Mouse (Mus musculus): Measurements from ENCODE around the gene Grm8. TPM values are rescaled to one million over a fixed set of nuclear protein-coding genes. Genes with fewer than 3 reads are reported as not detected.

Gene Grm8
- polyA plus RNA-seq, 1 experiment from 2014 or later = 3.7 TPM

DNA sequence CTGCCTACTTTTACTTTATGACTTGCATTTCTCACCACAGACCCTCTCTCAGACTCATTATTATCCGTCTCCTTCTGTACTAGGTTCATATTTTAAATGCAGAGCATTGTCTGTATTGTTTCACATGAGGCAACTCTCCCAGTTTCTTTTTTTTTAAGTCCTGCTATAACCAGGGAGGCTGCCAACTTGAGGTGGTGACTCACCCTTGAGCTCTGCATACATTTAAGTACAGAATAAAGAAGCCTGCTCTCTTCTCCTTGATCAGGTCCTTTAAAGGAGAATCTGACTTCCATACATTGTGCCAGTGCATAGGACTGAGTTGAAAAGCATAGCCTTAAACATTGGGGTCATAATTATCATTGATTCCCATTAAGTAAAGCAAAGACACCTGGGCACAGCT lies 488.5 kb downstream of the Grm8 start:
- no peak for ATAC-seq
- 71% methylated on average over 1 of the region's 1 CpGs for WGBS
- Histone ChIP-seq H3K4me2 (ENCODE audit: low read depth, low read length) (no peak overlapping the region), H3K9ac (ENCODE audit: low read depth, low read length) (no peak overlapping the region), H3K36me3 (ENCODE audit: control insufficient read depth, insufficient read depth, low read length) (no peaks in the 10 kb centered on the region), H3K4me3 (ENCODE audit: low read length) (no peak overlapping the region), H3K27ac (ENCODE audit: low read length) (no peak overlapping the region), H3K4me1 (ENCODE audit: control insufficient read depth, insufficient read depth, low read length) (no peaks in the 10 kb centered on the region), H3K9me3 (ENCODE audit: control insufficient read depth, low read length) (no peaks in the 10 kb centered on the region), H3K27me3 (replicated peaks; ENCODE audit: control insufficient read depth, insufficient read depth, low read length) (no peaks in the 10 kb centered on the region)

DNA sequence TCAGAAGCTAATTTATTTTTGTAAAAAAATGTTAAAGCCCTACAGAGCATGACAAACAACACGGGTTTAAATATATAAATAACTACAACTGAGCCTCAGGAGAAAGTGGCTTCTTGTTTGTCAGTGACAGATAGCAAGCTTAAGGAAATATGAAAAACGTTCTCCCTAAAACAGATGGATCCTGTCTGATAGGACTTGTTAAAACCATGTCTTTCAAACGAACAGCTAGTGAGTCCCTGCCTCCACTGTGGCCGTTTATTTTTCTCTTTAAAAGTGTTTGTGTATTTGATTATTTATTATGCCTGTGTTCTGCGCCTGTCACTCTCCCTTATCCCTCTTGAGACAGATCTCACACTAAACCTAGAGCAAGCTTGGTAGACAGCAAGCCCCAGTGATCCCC lies 489.9 kb downstream of the Grm8 start:
- no peaks in the 10 kb centered on the region for H3K36me3 ChIP-seq (ENCODE audit: control insufficient read depth, insufficient read depth, low read length)
- H3K9ac ChIP-seq (ENCODE audit: low read depth, low read length) = no peak overlapping the region
- 56% methylated on average over 5 of the region's 5 CpGs for WGBS
- no peak for ATAC-seq
- H3K4me3 ChIP-seq (ENCODE audit: low read length) = no peak overlapping the region
- H3K4me2 ChIP-seq (ENCODE audit: low read depth, low read length) = no peak overlapping the region
- H3K9me3 ChIP-seq (ENCODE audit: control insufficient read depth, low read length) = no peaks in the 10 kb centered on the region
- no peak overlapping the region for H3K27ac ChIP-seq (ENCODE audit: low read length)
- no peaks in the 10 kb centered on the region for H3K4me1 ChIP-seq (ENCODE audit: control insufficient read depth, insufficient read depth, low read length)
- no peaks in the 10 kb centered on the region for H3K27me3 ChIP-seq (replicated peaks; ENCODE audit: control insufficient read depth, insufficient read depth, low read length)

DNA sequence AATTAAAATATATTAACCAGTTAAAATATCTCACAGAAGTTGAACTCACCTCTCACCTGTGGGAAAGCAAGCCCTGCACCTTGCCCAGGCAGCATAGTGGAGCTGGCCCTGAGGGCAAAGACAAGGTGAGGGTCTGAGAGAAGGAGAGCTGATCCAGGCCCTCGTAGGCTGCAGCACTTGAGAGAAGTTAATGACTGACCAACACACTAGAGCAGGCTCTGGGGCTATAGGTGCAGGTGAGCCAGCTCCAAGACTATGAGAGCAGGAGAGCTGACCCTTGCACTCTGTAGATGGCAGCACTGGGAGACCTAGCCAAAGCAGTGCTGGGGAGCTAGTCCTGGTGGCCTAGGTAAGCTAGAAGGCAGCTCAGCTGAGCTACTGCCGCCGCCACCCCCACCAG lies 499.1 kb downstream of the Grm8 start:
- no peak overlapping the region for H3K4me3 ChIP-seq (ENCODE audit: low read length)
- no peak for ATAC-seq
- H3K27ac ChIP-seq (ENCODE audit: low read length) = no peak overlapping the region
- H3K9me3 ChIP-seq (ENCODE audit: control insufficient read depth, low read length) = no peaks in the 10 kb centered on the region
- H3K4me2 ChIP-seq (ENCODE audit: low read depth, low read length) = no peak overlapping the region
- no peaks in the 10 kb centered on the region for H3K36me3 ChIP-seq (ENCODE audit: control insufficient read depth, insufficient read depth, low read length)
- H3K4me1 ChIP-seq (ENCODE audit: control insufficient read depth, insufficient read depth, low read length) = no peaks in the 10 kb centered on the region
- H3K27me3 ChIP-seq (replicated peaks; ENCODE audit: control insufficient read depth, insufficient read depth, low read length) = no peaks in the 10 kb centered on the region
- 73% methylated on average over 3 of the region's 3 CpGs for WGBS
- no peak overlapping the region for H3K9ac ChIP-seq (ENCODE audit: low read depth, low read length)

DNA sequence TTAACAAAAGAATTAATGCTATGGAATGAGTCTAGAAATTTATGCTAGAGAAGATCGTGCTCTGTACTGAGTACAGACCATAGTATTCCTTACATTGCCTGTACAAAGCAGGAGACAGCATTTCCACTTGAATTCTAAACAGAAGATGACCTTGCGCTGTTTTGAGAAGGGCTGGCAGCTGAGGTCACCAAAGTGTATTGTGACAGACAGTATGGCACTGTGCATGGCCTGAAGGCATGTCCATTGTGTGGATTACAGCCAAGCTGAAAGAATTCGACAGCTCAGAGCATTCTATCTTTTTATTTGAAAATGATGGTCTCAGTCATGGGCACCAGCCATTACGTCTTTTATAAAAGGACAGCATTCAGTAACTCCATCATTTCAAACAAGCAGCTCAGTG lies 517.5 kb downstream of the Grm8 start:
- ATAC-seq = no peak
- WGBS = 81% methylated on average over 4 of the region's 4 CpGs
- Histone ChIP-seq H3K4me2 (ENCODE audit: low read depth, low read length) (no peak overlapping the region), H3K4me3 (ENCODE audit: low read length) (no peak overlapping the region), H3K36me3 (ENCODE audit: control insufficient read depth, insufficient read depth, low read length) (no peaks in the 10 kb centered on the region), H3K9ac (ENCODE audit: low read depth, low read length) (no peak overlapping the region), H3K9me3 (ENCODE audit: control insufficient read depth, low read length) (no peaks in the 10 kb centered on the region), H3K4me1 (ENCODE audit: control insufficient read depth, insufficient read depth, low read length) (no peaks in the 10 kb centered on the region), H3K27me3 (replicated peaks; ENCODE audit: control insufficient read depth, insufficient read depth, low read length) (no peaks in the 10 kb centered on the region), H3K27ac (ENCODE audit: low read length) (no peak overlapping the region)

DNA sequence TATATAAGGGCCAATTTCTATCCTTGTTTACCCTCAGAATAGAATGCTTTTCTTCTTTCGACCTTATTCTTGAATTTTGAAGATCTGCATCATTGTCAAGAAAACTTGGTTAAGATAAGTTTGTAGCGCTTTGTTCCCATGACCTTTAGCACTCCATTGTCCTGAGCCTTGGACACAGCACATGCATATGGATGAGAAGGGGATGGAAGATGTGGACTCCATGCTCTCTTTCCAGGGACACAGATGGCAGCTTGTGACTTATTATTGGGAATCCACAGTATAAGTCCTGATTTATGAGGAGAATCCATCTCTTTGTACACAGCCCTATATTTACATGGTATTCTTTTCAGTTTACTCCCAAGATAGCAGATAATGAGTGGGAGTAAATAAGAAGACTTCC lies 554.5 kb downstream of the Grm8 start:
- ATAC-seq = no peak
- 79% methylated on average over 2 of the region's 2 CpGs for WGBS

DNA sequence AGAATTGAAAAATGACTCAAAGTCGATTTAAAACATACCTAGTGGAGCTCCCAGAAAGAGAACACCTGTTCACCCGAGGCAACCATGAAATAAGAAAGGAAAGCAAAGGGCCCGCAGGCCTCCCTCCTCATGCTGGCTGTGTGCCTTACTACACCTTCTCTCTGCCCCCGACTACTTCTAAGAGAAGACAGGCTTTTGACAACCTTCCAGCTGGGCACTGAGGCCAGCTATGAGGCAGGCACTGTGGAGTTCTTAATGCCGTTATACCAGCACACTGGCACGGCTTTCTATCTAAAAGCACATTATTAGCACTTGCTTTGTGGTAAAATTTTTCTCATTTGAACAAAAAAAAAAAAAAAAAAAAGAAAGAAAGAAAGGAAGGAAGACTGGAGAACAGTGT lies 589.5 kb downstream of the Grm8 start:
- 72% methylated on average over 6 of the region's 6 CpGs for WGBS
- Histone ChIP-seq H3K36me3 (ENCODE audit: control insufficient read depth, insufficient read depth, low read length) (no peaks in the 10 kb centered on the region), H3K4me2 (ENCODE audit: low read depth, low read length) (no peak overlapping the region), H3K9me3 (ENCODE audit: control insufficient read depth, low read length) (no peaks in the 10 kb centered on the region), H3K27me3 (replicated peaks; ENCODE audit: control insufficient read depth, insufficient read depth, low read length) (no peaks in the 10 kb centered on the region), H3K27ac (ENCODE audit: low read length) (no peak overlapping the region), H3K4me3 (ENCODE audit: low read length) (no peak overlapping the region), H3K9ac (ENCODE audit: low read depth, low read length) (no peak overlapping the region), H3K4me1 (ENCODE audit: control insufficient read depth, insufficient read depth, low read length) (no peaks in the 10 kb centered on the region)
- ATAC-seq = no peak

More for the DNA sequence above, 554.5 kb downstream of the Grm8 start:
- H3K4me1 ChIP-seq (ENCODE audit: control insufficient read depth, insufficient read depth, low read length) = no peaks in the 10 kb centered on the region
- no peak overlapping the region for H3K9ac ChIP-seq (ENCODE audit: low read depth, low read length)
- H3K27ac ChIP-seq (ENCODE audit: low read length) = no peak overlapping the region
- H3K27me3 ChIP-seq (replicated peaks; ENCODE audit: control insufficient read depth, insufficient read depth, low read length) = no peaks in the 10 kb centered on the region
- H3K4me3 ChIP-seq (ENCODE audit: low read length) = no peak overlapping the region
- no peaks in the 10 kb centered on the region for H3K36me3 ChIP-seq (ENCODE audit: control insufficient read depth, insufficient read depth, low read length)
- H3K4me2 ChIP-seq (ENCODE audit: low read depth, low read length) = no peak overlapping the region
- H3K9me3 ChIP-seq (ENCODE audit: control insufficient read depth, low read length) = no peaks in the 10 kb centered on the region

DNA sequence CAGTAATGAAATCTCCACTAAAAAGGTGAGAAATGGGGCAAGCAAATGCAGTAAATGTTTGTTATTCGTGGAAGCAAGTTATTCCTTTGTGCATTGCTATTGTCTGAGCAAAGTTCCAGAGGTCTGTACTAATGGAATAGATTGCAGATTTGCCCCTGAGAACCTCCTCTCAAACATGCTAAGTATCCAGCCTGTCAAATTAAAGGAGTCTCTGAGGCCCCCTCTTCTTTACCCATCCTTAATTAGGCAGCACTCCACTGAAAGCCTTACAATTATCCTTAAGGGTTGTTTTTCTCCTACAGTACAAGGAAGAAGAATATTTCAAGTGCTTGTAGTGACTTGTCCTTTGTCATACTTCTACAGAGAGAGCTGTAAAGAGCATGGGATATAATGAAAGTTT lies 617.4 kb downstream of the Grm8 start:
- Histone ChIP-seq H3K4me3 (ENCODE audit: low read length) (no peak overlapping the region), H3K27me3 (replicated peaks; ENCODE audit: control insufficient read depth, insufficient read depth, low read length) (no peaks in the 10 kb centered on the region), H3K4me1 (ENCODE audit: control insufficient read depth, insufficient read depth, low read length) (no peaks in the 10 kb centered on the region), H3K9me3 (ENCODE audit: control insufficient read depth, low read length) (no peaks in the 10 kb centered on the region), H3K36me3 (ENCODE audit: control insufficient read depth, insufficient read depth, low read length) (no peaks in the 10 kb centered on the region), H3K9ac (ENCODE audit: low read depth, low read length) (no peak overlapping the region), H3K4me2 (ENCODE audit: low read depth, low read length) (no peak overlapping the region), H3K27ac (ENCODE audit: low read length) (no peak overlapping the region)
- 69% methylated on average over 1 of the region's 1 CpGs for WGBS
- ATAC-seq = no peak

DNA sequence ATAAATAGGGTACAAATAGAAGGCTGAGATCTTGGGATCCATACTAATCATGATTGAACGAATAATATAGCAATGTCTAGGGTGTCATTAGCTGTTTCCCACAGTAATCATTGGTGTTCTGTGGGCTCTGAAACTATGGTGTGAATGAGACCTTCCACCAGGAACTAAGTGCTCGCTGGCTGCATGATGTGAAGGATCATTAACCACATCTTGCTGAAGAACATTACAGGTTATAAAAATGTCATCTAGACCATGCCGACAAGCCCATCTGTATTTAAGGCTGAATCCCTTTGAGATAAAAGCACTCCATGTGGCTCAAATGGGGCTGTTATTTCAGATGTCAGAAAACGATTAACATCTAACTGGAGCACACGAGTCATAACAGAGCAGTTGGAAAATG lies 674.0 kb downstream of the Grm8 start:
- no peak overlapping the region for H3K4me3 ChIP-seq (ENCODE audit: low read length)
- H3K27me3 ChIP-seq (replicated peaks; ENCODE audit: control insufficient read depth, insufficient read depth, low read length) = no peaks in the 10 kb centered on the region
- 48% methylated on average over 5 of the region's 5 CpGs for WGBS
- no peaks in the 10 kb centered on the region for H3K9me3 ChIP-seq (ENCODE audit: control insufficient read depth, low read length)
- no peaks in the 10 kb centered on the region for H3K36me3 ChIP-seq (ENCODE audit: control insufficient read depth, insufficient read depth, low read length)
- ATAC-seq = no peak
- no peak overlapping the region for H3K4me2 ChIP-seq (ENCODE audit: low read depth, low read length)
- H3K4me1 ChIP-seq (ENCODE audit: control insufficient read depth, insufficient read depth, low read length) = no peaks in the 10 kb centered on the region
- no peak overlapping the region for H3K9ac ChIP-seq (ENCODE audit: low read depth, low read length)
- no peak overlapping the region for H3K27ac ChIP-seq (ENCODE audit: low read length)

DNA sequence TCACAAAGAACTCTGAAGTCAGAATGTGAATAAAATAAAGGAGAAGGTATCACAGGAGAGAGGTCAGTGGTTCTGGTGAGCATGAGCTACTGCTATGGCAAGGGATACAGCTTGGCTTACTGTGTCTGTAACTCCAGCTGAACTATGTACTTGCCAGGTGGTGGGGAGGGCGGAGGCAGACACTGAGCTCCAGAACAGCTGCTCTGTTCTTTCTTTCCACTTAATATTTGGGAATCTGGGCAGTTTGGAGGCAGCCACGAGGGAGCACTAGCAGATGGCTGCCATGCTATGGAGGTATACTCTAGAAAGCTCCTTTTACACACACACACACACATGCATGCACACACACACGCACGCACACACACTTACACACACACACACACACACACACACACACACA lies 726.5 kb downstream of the Grm8 start:
- H3K9me3 ChIP-seq (ENCODE audit: control insufficient read depth, low read length) = no peaks in the 10 kb centered on the region
- H3K9ac ChIP-seq (ENCODE audit: low read depth, low read length) = no peak overlapping the region
- no peaks in the 10 kb centered on the region for H3K27me3 ChIP-seq (replicated peaks; ENCODE audit: control insufficient read depth, insufficient read depth, low read length)
- no peaks in the 10 kb centered on the region for H3K36me3 ChIP-seq (ENCODE audit: control insufficient read depth, insufficient read depth, low read length)
- H3K4me1 ChIP-seq (ENCODE audit: control insufficient read depth, insufficient read depth, low read length) = no peaks in the 10 kb centered on the region
- no peak for ATAC-seq
- 66% methylated on average over 4 of the region's 4 CpGs for WGBS
- H3K4me2 ChIP-seq (ENCODE audit: low read depth, low read length) = no peak overlapping the region
- H3K4me3 ChIP-seq (ENCODE audit: low read length) = no peak overlapping the region
- no peak overlapping the region for H3K27ac ChIP-seq (ENCODE audit: low read length)

DNA sequence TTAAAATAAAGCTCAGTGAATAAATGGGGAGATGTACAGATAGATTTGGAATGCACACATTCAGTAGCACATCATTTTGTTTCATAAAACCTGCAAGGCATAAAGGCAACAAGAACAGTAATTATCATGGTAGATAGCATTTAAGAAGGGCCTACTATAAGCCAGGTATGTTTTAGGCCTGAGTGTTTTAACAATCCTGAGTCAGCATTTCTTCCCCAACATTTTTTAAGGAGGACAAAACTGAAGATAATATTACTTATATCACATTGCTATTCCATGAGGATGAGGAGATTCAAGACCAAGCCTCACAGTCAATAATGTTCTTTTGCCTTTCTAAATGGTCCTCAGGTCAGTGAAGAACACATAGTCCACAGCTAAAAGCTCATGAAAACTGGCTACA lies 762.6 kb downstream of the Grm8 start:
- ATAC-seq = no peak
- Histone ChIP-seq H3K27me3 (replicated peaks; ENCODE audit: control insufficient read depth, insufficient read depth, low read length) (no peaks in the 10 kb centered on the region), H3K36me3 (ENCODE audit: control insufficient read depth, insufficient read depth, low read length) (no peaks in the 10 kb centered on the region), H3K9ac (ENCODE audit: low read depth, low read length) (no peak overlapping the region), H3K4me1 (ENCODE audit: control insufficient read depth, insufficient read depth, low read length) (no peaks in the 10 kb centered on the region), H3K4me3 (ENCODE audit: low read length) (no peak overlapping the region), H3K9me3 (ENCODE audit: control insufficient read depth, low read length) (no peaks in the 10 kb centered on the region), H3K27ac (ENCODE audit: low read length) (no peak overlapping the region), H3K4me2 (ENCODE audit: low read depth, low read length) (no peak overlapping the region)

Data from intestine, embryonic 16.5 days (tissue).